Mouse (Mus musculus): ENCODE results near the gene Parl.

DNA sequence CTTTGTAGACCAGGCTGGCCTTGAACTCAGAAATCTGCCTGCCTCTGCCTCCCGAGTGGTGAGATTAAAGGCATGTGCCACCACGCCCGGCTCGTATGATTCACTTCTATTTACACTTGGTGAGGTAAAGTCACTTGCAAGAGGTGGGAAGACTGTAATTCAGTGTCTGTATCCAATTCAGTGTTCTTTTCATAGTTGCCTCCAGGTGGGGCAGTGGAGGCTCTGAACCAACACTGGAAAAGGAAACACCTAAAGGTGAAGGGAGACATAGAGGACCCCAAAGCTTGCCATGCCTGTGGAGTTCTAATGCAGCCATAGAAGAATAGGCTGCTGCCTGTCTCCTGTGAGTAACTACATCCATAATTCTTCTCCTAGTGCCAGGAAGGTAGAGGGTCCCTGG is 20.1 kb upstream of the Parl start:
- no peak for TF ChIP-seq POLR2A (IDR thresholded peaks at IDR 0.05; ENCODE audit: control insufficient read depth, extremely low read depth, insufficient read depth, low read length, poor library complexity)
- no peak for TF ChIP-seq CTCF (IDR thresholded peaks at IDR 0.05; ENCODE audit: borderline replicate concordance, control insufficient read depth, extremely low read depth, insufficient read depth, low read length, poor library complexity)

All from thymus, adult 2 months (tissue).